Mouse (Mus musculus) myocyte (in vitro differentiated cells): Measurements from ENCODE around the gene Adgrf5.

Experiments used
- E2F4 ChIP-seq: IDR thresholded peaks from one replicate; pipeline ENCODE4 v1.6.1; 2011; ENCODE audit warnings: mild to moderate bottlenecking, control low read depth, moderate library complexity; ENCODE audit not compliant: insufficient read depth
- MAX ChIP-seq: IDR thresholded peaks from one replicate; pipeline ENCODE4 v1.6.1; 2011; ENCODE audit warnings: low read depth, mild to moderate bottlenecking, control low read depth
- POLR2A ChIP-seq: IDR thresholded peaks from one replicate; pipeline ENCODE4 v1.6.1; 2011; ENCODE audit warnings: low read depth, mild to moderate bottlenecking, control low read depth, moderate library complexity; ENCODE audit not compliant: insufficient read length
- POLR2AphosphoS2 ChIP-seq: IDR thresholded peaks from one replicate; pipeline ENCODE4 v1.6.1; 2011; ENCODE audit warnings: low read depth, control low read depth; ENCODE audit not compliant: insufficient read length
- TCF3 ChIP-seq: IDR thresholded peaks from one replicate; pipeline ENCODE4 v1.6.1; 2011; ENCODE audit warnings: low read depth, control low read depth; ENCODE audit not compliant: insufficient read length
- USF1 ChIP-seq: IDR thresholded peaks from one replicate; pipeline ENCODE4 v1.6.1; 2011; ENCODE audit warnings: low read depth, mild to moderate bottlenecking, control low read depth, moderate library complexity

- no peak for TF ChIP-seq MAX
- TF ChIP-seq POLR2A, result no peak
- TF ChIP-seq TCF3, result no peak
- no peak for TF ChIP-seq POLR2AphosphoS2
- TF ChIP-seq E2F4, result no peak
- no peak for TF ChIP-seq USF1
Observed at GRCm38 (mm10) chr17:43501631-43502030, 141.4 kb downstream of the Adgrf5 start.
